Mouse (Mus musculus): Measurements from ENCODE around the gene Alpk1. TPM values are rescaled to one million over a fixed set of nuclear protein-coding genes. Genes with fewer than 3 reads are reported as not detected.
A peak's percentile ranks its signal among the peaks of the same experiment; 100 is the strongest.

Gene Alpk1
- polyA plus RNA-seq, 1 experiment from 2014 or later = 0.95 TPM

DNA sequence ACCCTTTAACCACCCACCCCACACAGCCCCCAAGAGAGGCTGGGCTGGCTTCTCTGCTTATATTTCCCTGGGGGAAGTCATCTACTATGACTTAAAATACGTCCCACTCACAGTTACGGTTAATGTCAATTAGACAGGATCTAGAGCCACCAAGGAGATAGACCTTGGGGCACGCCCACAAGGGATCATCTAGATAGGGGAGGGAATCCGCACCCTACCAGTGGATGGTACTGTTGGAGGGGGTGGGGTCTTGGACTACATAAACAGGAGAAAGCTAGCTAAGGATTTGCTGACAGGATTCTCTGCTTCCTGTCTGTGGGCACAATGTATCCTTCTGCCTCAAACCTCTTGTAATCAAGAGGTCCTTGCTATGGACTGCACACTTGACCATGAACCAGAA, 24.1 kb upstream of the Alpk1 start:
- H3K4me3 ChIP-seq = no peak overlapping the region
- no peak for DNase-seq (ENCODE audit: low spot score)
- WGBS = 89% methylated on average over 4 of the region's 4 CpGs

GRCm38 (mm10) chr3:127802814-127803213, 22.5 kb upstream of the Alpk1 start:
- no peak overlapping the region for H3K4me3 ChIP-seq
- no peaks in the 10 kb centered on the region for H3K9me3 ChIP-seq (replicated peaks)
- 57% methylated on average over 8 of the region's 8 CpGs for WGBS
- peaks cover 14% of the 10 kb centered on the region for H3K4me1 ChIP-seq
- no peak for DNase-seq (ENCODE audit: low spot score)
- peaks cover 20% of the 10 kb centered on the region for H3K36me3 ChIP-seq
- H3K27ac ChIP-seq (replicated peaks) = no peak overlapping the region
- no peaks in the 10 kb centered on the region for H3K27me3 ChIP-seq (ENCODE audit: low read depth, poor library complexity, severe bottlenecking)

More for the DNA sequence above, 24.1 kb upstream of the Alpk1 start:
- H3K27ac ChIP-seq (replicated peaks) = no peak overlapping the region
- H3K4me1 ChIP-seq = peaks cover 18% of the 10 kb centered on the region
- no peaks in the 10 kb centered on the region for H3K27me3 ChIP-seq (ENCODE audit: low read depth, poor library complexity, severe bottlenecking)
- H3K9me3 ChIP-seq (replicated peaks) = no peaks in the 10 kb centered on the region
- peaks cover 37% of the 10 kb centered on the region for H3K36me3 ChIP-seq

- DNase-seq (ENCODE audit: low spot score) = no peak
- Histone ChIP-seq H3K4me1 (peaks cover 13% of the 10 kb centered on the region), H3K27me3 (ENCODE audit: low read depth, poor library complexity, severe bottlenecking) (no peaks in the 10 kb centered on the region), H3K27ac (replicated peaks) (no peak overlapping the region), H3K36me3 (peaks cover 5% of the 10 kb centered on the region), H3K4me3 (no peak overlapping the region), H3K9me3 (replicated peaks) (no peaks in the 10 kb centered on the region)
- WGBS = 93% methylated on average over 8 of the region's 8 CpGs
These were observed 20.8 kb upstream of the Alpk1 start for GRCm38 (mm10) chr3:127801162-127801561.

- 94% methylated on average over 7 of the region's 7 CpGs for WGBS
These were observed 15.9 kb upstream of the Alpk1 start for GRCm38 (mm10) chr3:127796271-127796670.

DNA sequence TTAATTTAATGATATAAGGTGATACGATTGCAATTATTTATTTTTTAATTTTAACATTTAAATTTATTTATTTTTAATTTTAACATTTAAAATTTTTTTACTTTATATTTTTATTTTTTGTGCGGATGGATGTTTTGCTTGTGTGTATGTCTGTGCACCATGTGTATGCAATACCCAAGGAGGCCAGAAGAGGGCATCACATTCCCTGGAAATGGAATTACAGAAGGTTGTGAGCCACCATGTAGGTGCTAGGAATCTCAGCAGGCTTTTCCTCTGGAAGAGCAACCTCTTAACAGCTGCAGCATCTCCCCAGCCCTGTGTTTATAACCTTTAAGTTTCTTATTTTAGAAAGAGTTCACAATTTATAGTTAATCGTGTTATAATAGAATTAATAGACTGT, 15.4 kb upstream of the Alpk1 start:
- Histone ChIP-seq H3K27ac (replicated peaks) (no peak overlapping the region), H3K27me3 (ENCODE audit: low read depth, poor library complexity, severe bottlenecking) (peaks cover 23% of the 10 kb centered on the region), H3K9me3 (replicated peaks) (no peaks in the 10 kb centered on the region), H3K4me1 (peaks cover 8% of the 10 kb centered on the region), H3K36me3 (no peaks in the 10 kb centered on the region), H3K4me3 (no peak overlapping the region)
- DNase-seq (ENCODE audit: low spot score) = no peak
- WGBS = 97% methylated on average over 3 of the region's 3 CpGs

More at GRCm38 (mm10) chr3:127796271-127796670, 15.9 kb upstream of the Alpk1 start:
- no peak for DNase-seq (ENCODE audit: low spot score)
- peaks cover 3% of the 10 kb centered on the region for H3K4me1 ChIP-seq
- H3K27ac ChIP-seq (replicated peaks) = no peak overlapping the region
- H3K4me3 ChIP-seq = no peak overlapping the region
- H3K9me3 ChIP-seq (replicated peaks) = no peaks in the 10 kb centered on the region
- no peaks in the 10 kb centered on the region for H3K36me3 ChIP-seq
- H3K27me3 ChIP-seq (ENCODE audit: low read depth, poor library complexity, severe bottlenecking) = peaks cover 18% of the 10 kb centered on the region

- 72% methylated on average over 7 of the region's 7 CpGs for WGBS
- Histone ChIP-seq H3K36me3 (no peaks in the 10 kb centered on the region), H3K27ac (replicated peaks) (no peak overlapping the region), H3K4me3 (no peak overlapping the region), H3K4me1 (peaks cover 26% of the 10 kb centered on the region), H3K9me3 (replicated peaks) (no peaks in the 10 kb centered on the region), H3K27me3 (ENCODE audit: low read depth, poor library complexity, severe bottlenecking) (peaks cover 51% of the 10 kb centered on the region)
- no peak for DNase-seq (ENCODE audit: low spot score)
These were observed 12.7 kb upstream of the Alpk1 start for GRCm38 (mm10) chr3:127793022-127793421.

DNA sequence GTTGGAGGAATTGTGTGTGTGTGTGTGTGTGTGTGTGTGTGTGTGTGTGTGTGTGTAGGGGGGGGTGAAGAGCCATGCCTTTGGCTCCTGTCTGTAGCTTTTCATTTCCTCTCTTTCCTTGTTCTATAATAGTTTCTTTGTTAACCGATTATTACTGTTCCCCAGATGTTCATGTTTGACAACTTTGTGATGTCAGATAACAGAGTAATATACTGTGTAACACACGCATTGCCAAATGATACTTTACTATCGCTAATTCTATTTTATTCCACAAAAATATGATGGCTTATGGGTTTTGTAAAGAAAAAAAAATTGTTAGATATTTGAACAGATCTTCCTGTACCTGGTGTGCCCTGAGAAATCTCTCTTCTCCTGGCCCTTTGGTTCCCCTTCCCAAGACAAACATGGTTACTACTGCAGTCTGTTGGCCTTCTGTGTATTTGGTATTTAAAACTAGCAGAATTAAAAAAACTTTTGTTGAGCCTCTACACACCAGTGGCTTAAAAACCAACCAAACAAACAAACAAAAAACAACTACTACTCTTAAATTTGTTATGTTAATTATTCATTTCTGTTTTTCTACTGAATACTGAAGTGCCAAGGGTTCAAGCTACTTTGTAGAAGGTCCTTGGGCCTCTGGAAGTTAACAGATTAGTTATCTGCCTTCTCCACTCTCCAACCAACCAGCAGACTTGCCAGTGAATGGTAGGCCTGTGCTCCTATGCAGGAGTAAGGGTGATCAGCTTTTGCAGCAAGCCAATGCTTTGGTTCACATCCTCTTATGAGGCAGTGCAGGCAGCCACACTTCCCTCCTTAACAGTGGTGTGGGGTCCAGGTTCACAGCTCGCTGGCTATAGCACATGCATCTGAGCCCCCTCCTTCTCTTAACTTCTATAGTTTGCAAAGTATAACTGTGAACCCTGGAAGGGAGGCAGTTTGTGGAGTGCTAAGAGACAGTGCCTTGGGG, 11.6 kb upstream of the Alpk1 start:
- peak overlapping the region; percentile 70 for H3K4me3 ChIP-seq
- peaks cover 62% of the 10 kb centered on the region for H3K27me3 ChIP-seq (ENCODE audit: low read depth, poor library complexity, severe bottlenecking)
- no peaks in the 10 kb centered on the region for H3K36me3 ChIP-seq
- H3K27ac ChIP-seq (replicated peaks) = no peak overlapping the region
- H3K9me3 ChIP-seq (replicated peaks) = no peaks in the 10 kb centered on the region
- WGBS = 68% methylated on average over 4 of the region's 4 CpGs
- peaks cover 26% of the 10 kb centered on the region for H3K4me1 ChIP-seq
- DNase-seq (ENCODE audit: low spot score) = no peak

DNA sequence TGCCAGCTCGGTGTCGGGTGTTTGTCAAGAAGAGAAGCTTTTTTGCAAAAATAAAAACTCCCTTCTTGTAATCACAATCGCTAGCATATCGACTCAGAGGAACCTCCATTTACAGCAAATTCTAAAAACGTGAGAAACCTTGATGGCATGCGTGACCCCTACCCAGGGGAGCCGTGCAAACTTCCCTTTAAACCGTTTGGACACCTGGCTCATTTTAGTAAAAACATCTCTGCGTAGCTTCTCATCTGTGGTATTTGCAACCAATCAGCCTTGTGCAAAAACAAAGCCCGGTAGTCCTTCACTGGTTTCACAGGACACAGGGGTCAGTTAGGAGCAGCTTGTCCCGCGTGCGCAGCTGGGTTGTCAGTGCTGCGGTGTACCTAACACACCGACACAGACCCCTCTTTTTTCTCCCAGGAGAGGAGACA, 10.7 kb upstream of the Alpk1 start:
- peaks cover 26% of the 10 kb centered on the region for H3K4me1 ChIP-seq
- DNase-seq (ENCODE audit: low spot score) = peak; percentile 35
- H3K4me3 ChIP-seq = peak overlapping the region; percentile 70
- no peak overlapping the region for H3K27ac ChIP-seq (replicated peaks)
- peaks cover 70% of the 10 kb centered on the region for H3K27me3 ChIP-seq (ENCODE audit: low read depth, poor library complexity, severe bottlenecking)
- no peaks in the 10 kb centered on the region for H3K9me3 ChIP-seq (replicated peaks)
- H3K36me3 ChIP-seq = no peaks in the 10 kb centered on the region
- WGBS = 1% methylated on average over 15 of the region's 15 CpGs

GRCm38 (mm10) chr3:127790234-127791055, 10.1 kb upstream of the Alpk1 start:
- Histone ChIP-seq H3K27ac (replicated peaks) (peak overlapping the region; percentile 77), H3K36me3 (no peaks in the 10 kb centered on the region), H3K27me3 (ENCODE audit: low read depth, poor library complexity, severe bottlenecking) (peaks cover 77% of the 10 kb centered on the region), H3K9me3 (replicated peaks) (no peaks in the 10 kb centered on the region), H3K4me3 (peak overlapping the region; percentile 70), H3K4me1 (peaks cover 26% of the 10 kb centered on the region)
- peak; percentile 67 for DNase-seq (ENCODE audit: low spot score)
- under 1% methylated on average over 36 of the region's 36 CpGs for WGBS

- H3K36me3 ChIP-seq = no peaks in the 10 kb centered on the region
- peak within 1 kb of the TSS; percentile 77 for H3K27ac ChIP-seq (replicated peaks)
- H3K9me3 ChIP-seq (replicated peaks) = no peaks in the 10 kb centered on the region
- H3K4me1 ChIP-seq = peaks cover 26% of the 10 kb centered on the region
- H3K4me3 ChIP-seq = peak within 1 kb of the TSS; percentile 70
- peaks cover 84% of the 10 kb centered on the region for H3K27me3 ChIP-seq (ENCODE audit: low read depth, poor library complexity, severe bottlenecking)
- under 1% methylated on average over 44 of the region's 44 CpGs for WGBS
- DNase-seq (ENCODE audit: low spot score) = peak; percentile 72
These were observed 9.3 kb upstream of the Alpk1 start, which contains the start of gene Tifa for GRCm38 (mm10) chr3:127789500-127790191. TSS of gene Tifa (plus strand) at chr3:127789805.

- no peak for DNase-seq (ENCODE audit: low spot score)
- Histone ChIP-seq H3K4me3 (peak overlapping the region; percentile 70), H3K27ac (replicated peaks) (no peak overlapping the region), H3K4me1 (peaks cover 26% of the 10 kb centered on the region), H3K36me3 (no peaks in the 10 kb centered on the region), H3K27me3 (ENCODE audit: low read depth, poor library complexity, severe bottlenecking) (peaks cover 88% of the 10 kb centered on the region), H3K9me3 (replicated peaks) (no peaks in the 10 kb centered on the region)
- 13% methylated on average over 8 of the region's 8 CpGs for WGBS
These were observed 8.6 kb upstream of the Alpk1 start for GRCm38 (mm10) chr3:127788919-127789318.

DNA sequence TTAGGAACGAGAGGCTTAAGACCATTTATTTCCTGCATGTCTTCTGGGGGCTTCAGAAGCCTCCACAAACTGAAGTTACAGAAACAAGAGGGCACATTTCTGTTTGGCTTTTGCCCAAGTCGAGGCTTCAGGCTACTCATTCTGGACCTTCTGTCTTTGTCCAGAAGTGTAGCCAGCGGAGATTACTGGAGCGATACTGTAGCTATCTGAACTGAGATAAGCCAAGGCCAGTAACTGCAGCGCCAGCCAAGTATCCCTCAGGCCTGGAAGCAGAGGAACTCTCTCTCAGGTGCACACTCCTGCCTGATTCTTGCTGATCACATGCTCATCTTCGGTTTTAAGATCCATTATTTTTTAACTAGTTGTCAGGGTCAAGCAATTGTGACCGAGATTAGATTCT, 7.7 kb upstream of the Alpk1 start:
- H3K27ac ChIP-seq (replicated peaks) = no peak overlapping the region
- no peak for DNase-seq (ENCODE audit: low spot score)
- H3K4me3 ChIP-seq = no peak overlapping the region
- peaks cover 26% of the 10 kb centered on the region for H3K4me1 ChIP-seq
- peaks cover 88% of the 10 kb centered on the region for H3K27me3 ChIP-seq (ENCODE audit: low read depth, poor library complexity, severe bottlenecking)
- no peaks in the 10 kb centered on the region for H3K36me3 ChIP-seq
- 38% methylated on average over 7 of the region's 7 CpGs for WGBS
- no peaks in the 10 kb centered on the region; the same call in 1 of the 2 replicates for H3K9me3 ChIP-seq (replicated peaks)
